ENCODE assay signal across 11 mouse cellular contexts in the genomic region with DNA sequence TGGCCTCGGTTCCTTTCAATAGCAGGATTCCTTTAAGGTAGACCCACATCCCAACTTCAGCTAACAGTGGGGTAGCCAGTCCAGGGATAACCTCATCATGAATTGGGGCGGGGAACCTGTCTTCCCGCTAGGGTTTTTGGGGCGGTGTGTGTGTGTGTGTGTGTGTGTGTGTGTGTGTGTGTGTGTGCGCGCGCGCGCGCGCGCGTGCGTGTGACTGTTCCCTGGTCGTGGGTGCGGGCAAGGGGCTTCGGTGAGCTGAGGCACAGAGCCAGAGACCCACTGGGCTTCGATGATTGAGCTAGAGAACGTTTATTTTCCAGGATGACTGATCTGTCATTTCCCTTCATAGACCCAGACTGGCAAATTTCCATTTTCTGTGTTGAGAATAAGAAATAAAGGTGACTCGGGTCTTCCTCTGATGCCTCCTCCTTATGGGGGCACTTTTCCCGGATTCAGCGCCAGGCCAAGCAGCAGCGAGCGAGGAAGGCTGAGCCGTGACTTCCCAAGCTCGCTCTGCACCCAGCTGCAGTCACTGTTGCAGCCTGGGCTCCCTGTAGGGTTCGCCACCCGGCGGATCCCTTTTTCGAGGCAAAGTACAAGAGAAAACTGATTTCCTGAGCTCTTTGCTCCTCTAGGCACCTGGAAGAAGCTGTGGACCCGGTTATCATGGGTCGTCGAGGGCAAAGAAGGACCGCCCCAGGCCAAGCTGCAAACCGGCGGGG. TPM values are rescaled to one million over a fixed set of nuclear protein-coding genes. Genes with fewer than 3 reads are reported as not detected.
DNase-seq lines count a peak whose midpoint lies in the region; ATAC-seq and TF ChIP-seq lines count a peak whose summit lies in the region.
"Had no signal": no experiment of that assay in that cellular context is flagged by ENCODE, and none has a peak within 500 bp of the region (broad histone marks: within the 10 kb centered on the region; RNA-seq: fewer than 3 reads in every experiment).

No protein-coding gene starts in this region.

- H3K4me1 ChIP-seq in heart, embryonic 11.5 days (ENCODE audit: control insufficient read depth, insufficient read depth, low read length), result 0 out of 2 replicates have a peak, but pooled peaks cover 2% of the 10 kb centered on the region
- no peaks in the 10 kb centered on the region; a peak in 1 of 4 replicates for H3K4me1 ChIP-seq in ES-E14 (ENCODE audit: control insufficient read depth in 2 of 2, insufficient read depth in 2 of 2, low read length in 2 of 2, poor library complexity in 1 of 2)
- H3K4me1 ChIP-seq in forebrain, embryonic 15.5 days, result peaks cover 9% of the 10 kb centered on the region
- H3K4me1 ChIP-seq in midbrain, embryonic 12.5 days, result peaks cover 12% of the 10 kb centered on the region
- H3K4me1 ChIP-seq in intestine, embryonic 15.5 days (replicated peaks), result no peaks in the 10 kb centered on the region

- 5% methylated on average over 36 of the region's 36 CpGs for WGBS in heart, embryonic 11.5 days (ENCODE audit: insufficient replicate concordance)
- 6% methylated on average over 36 of the region's 36 CpGs for WGBS in forebrain, embryonic 15.5 days
- 2% methylated on average over 31 of the region's 36 CpGs for WGBS in midbrain, embryonic 12.5 days
- WGBS in intestine, embryonic 15.5 days, result 2% methylated on average over 36 of the region's 36 CpGs

- no peaks in the 10 kb centered on the region for H3K36me3 ChIP-seq in heart, embryonic 11.5 days (ENCODE audit: control insufficient read depth, insufficient read depth, low read length)
- H3K36me3 ChIP-seq in ES-E14 (ENCODE audit: control insufficient read depth, insufficient read depth, low read length, poor library complexity, severe bottlenecking), result no peaks in the 10 kb centered on the region
- no peaks in the 10 kb centered on the region for H3K36me3 ChIP-seq in forebrain, embryonic 15.5 days
- no peaks in the 10 kb centered on the region for H3K36me3 ChIP-seq in midbrain, embryonic 12.5 days
- H3K36me3 ChIP-seq in intestine, embryonic 15.5 days, result no peaks in the 10 kb centered on the region

- no peak overlapping the region for H3K9ac ChIP-seq in heart, embryonic 11.5 days (ENCODE audit: low read depth, low read length)
- H3K9ac ChIP-seq in ES-E14 (ENCODE audit: insufficient read depth, low read depth, low read length, poor library complexity, severe bottlenecking), result no peak overlapping the region
- H3K9ac ChIP-seq in forebrain, embryonic 15.5 days (replicated peaks), result no peak overlapping the region
- no peak overlapping the region for H3K9ac ChIP-seq in midbrain, embryonic 12.5 days (replicated peaks)
- no peak overlapping the region for H3K9ac ChIP-seq in intestine, embryonic 15.5 days

- no peaks in the 10 kb centered on the region for H3K9me3 ChIP-seq in heart, embryonic 11.5 days (replicated peaks; ENCODE audit: control insufficient read depth, low read length)
- no peaks in the 10 kb centered on the region for H3K9me3 ChIP-seq in ES-E14 (ENCODE audit: control insufficient read depth, insufficient read depth, low read depth, low read length)
- no peaks in the 10 kb centered on the region for H3K9me3 ChIP-seq in forebrain, embryonic 15.5 days
- no peaks in the 10 kb centered on the region for H3K9me3 ChIP-seq in midbrain, embryonic 12.5 days
- H3K9me3 ChIP-seq in intestine, embryonic 15.5 days, result no peaks in the 10 kb centered on the region

- H3K27me3 ChIP-seq in heart, embryonic 11.5 days (ENCODE audit: control insufficient read depth, insufficient read depth, low read length), result peaks cover 64% of the 10 kb centered on the region
- H3K27me3 ChIP-seq in forebrain, embryonic 15.5 days, result peaks cover 83% of the 10 kb centered on the region
- H3K27me3 ChIP-seq in midbrain, embryonic 12.5 days, result peaks cover 87% of the 10 kb centered on the region
- peaks cover 54% of the 10 kb centered on the region for H3K27me3 ChIP-seq in intestine, embryonic 15.5 days (replicated peaks)

- no peak overlapping the region for H3K27ac ChIP-seq in heart, embryonic 11.5 days (ENCODE audit: low read depth, low read length)
- no peak overlapping the region for H3K27ac ChIP-seq in ES-E14 (ENCODE audit: insufficient read depth, low read depth, low read length, poor library complexity, severe bottlenecking)
- H3K27ac ChIP-seq in forebrain, embryonic 15.5 days (replicated peaks), result no peak overlapping the region
- no peak overlapping the region for H3K27ac ChIP-seq in midbrain, embryonic 12.5 days (replicated peaks)
- H3K27ac ChIP-seq in intestine, embryonic 15.5 days, result no peak overlapping the region
- no peak overlapping the region for H3K27ac ChIP-seq in layer of hippocampus, adult 2 months

- peak overlapping the region; percentile 39 for H3K4me2 ChIP-seq in heart, embryonic 11.5 days
- peak overlapping the region; percentile 22 for H3K4me2 ChIP-seq in forebrain, embryonic 15.5 days (replicated peaks)
- peak overlapping the region; percentile 30 for H3K4me2 ChIP-seq in midbrain, embryonic 12.5 days (replicated peaks)
- H3K4me2 ChIP-seq in intestine, embryonic 15.5 days (replicated peaks), result no peak overlapping the region

- peak overlapping the region; percentile 18 for H3K4me3 ChIP-seq in heart, embryonic 11.5 days (ENCODE audit: low read depth, low read length)
- peak overlapping the region; percentile 9 to 10; a peak in 1 of 4 replicates for H3K4me3 ChIP-seq in ES-E14 (ENCODE audit: insufficient read depth in 1 of 2, low read depth in 1 of 2, low read length in 2 of 2, poor library complexity in 1 of 2, severe bottlenecking in 1 of 2)
- peak overlapping the region; percentile 0; the same call in 1 of the 2 replicates for H3K4me3 ChIP-seq in forebrain, embryonic 15.5 days
- peak overlapping the region; percentile 8; the same call in 1 of the 2 replicates for H3K4me3 ChIP-seq in midbrain, embryonic 12.5 days
- H3K4me3 ChIP-seq in intestine, embryonic 15.5 days (replicated peaks), result no peak overlapping the region
- no peak overlapping the region for H3K4me3 ChIP-seq in layer of hippocampus, adult 2 months

- in situ Hi-C loops in ES-E14 (cut with MboI; ENCODE audit: low sequenced_read_pairs in 2 of 2, unreplicated experiment in 2 of 2), result loop anchor here in 1 of 2 experiments (25.0 kb wide), 1 partner anchor 202 kb away; no protein-coding TSS in a partner anchor

- intact Hi-C loops in heart, postnatal 25 days (cut with DNase I), result no loop called here

- no peak for DNase-seq in heart, postnatal 25 days (ENCODE audit: low spot score)
- no peak for DNase-seq in ES-E14 (ENCODE audit: low read depth, low spot score)
- no peak for DNase-seq in layer of hippocampus, adult 9-11 months
- no peak for DNase-seq in layer of hippocampus, adult 2 months (ENCODE audit: low spot score in 2 of 2)
- DNase-seq: layer of hippocampus, postnatal 36 days; lung, postnatal 36 days had no signal

- no peak for TF ChIP-seq CTCF in layer of hippocampus, adult 2 months (conservative IDR thresholded peaks at IDR 0.05)

- no peak; the same call in 1 of the 2 replicates for ATAC-seq in heart, embryonic 11.5 days (replicated peaks; ENCODE audit: insufficient number of reproducible peaks, low FRiP score, low TSS enrichment)
- no peak for ATAC-seq in forebrain, embryonic 15.5 days (replicated peaks)
- no peak for ATAC-seq in midbrain, embryonic 12.5 days (ENCODE audit: low FRiP score, low read depth)
- no peak for ATAC-seq in intestine, embryonic 15.5 days

TF ChIP-seq in ES-E14, 5 proteins besides CTCF, POLR2A, EP300 and RAD21:
- TF ChIP-seq ZNF384 (IDR thresholded peaks at IDR 0.05; ENCODE audit: low read depth, low read length) (no peak), ZC3H11A (IDR thresholded peaks at IDR 0.05; ENCODE audit: borderline replicate concordance, low read depth, low read length) (no peak), CHD2 (IDR thresholded peaks at IDR 0.05; ENCODE audit: low read depth, low read length) (no peak), HCFC1 (IDR thresholded peaks at IDR 0.05; ENCODE audit: borderline replicate concordance, insufficient read depth, low read length) (no peak), MAFK (IDR thresholded peaks at IDR 0.05; ENCODE audit: insufficient read depth, low read depth, low read length) (no peak)

RNA-seq across cellular contexts. Expression of a gene that starts 12.0 kb away (rescaled TPM):
- not detected in 2 replicates for polyA plus RNA-seq in heart, embryonic 11.5 days (2014; fragmentation: Nextera tagmentation; extraction: Ambion mirVana)
- not detected for total RNA-seq in heart, postnatal 25 days (2021)
- not detected in 2 replicates for total RNA-seq in ES-E14 (2012; rRNA removed)
- polyA plus RNA-seq in forebrain, embryonic 15.5 days (2015; fragmentation: Nextera tagmentation; extraction: Ambion mirVana), result 7.1 and 13.1 TPM in 2 replicates
- 0.73 and 4.5 TPM in 2 replicates for polyA plus RNA-seq in midbrain, embryonic 12.5 days (2016; fragmentation: Nextera tagmentation; extraction: Ambion mirVana)
- polyA plus RNA-seq in intestine, embryonic 15.5 days (2015; fragmentation: Nextera tagmentation; extraction: Ambion mirVana), result not detected in 2 replicates
- not detected for total RNA-seq in layer of hippocampus, adult 2 months (2021)
- polyA plus RNA-seq: gonadal fat pad, adult 2 months had no signal

Comparison
In these comparisons a context has a peak if more than half of its experiments do, and no peak if none do; other contexts are left out.
1. H3K4me3 ChIP-seq: peak in heart, embryonic 11.5 days (single experiment), ES-E14 (2 of 2), forebrain, embryonic 15.5 days (single experiment) and midbrain, embryonic 12.5 days (single experiment); none in intestine, embryonic 15.5 days (single experiment) and layer of hippocampus, adult 2 months (single experiment).